Mouse (Mus musculus) bone marrow, adult 2 months (tissue): ENCODE measurements at regions not wholly inside any gene's neighbourhood (a gene's known extent, or its start where the extent isn't known, plus 50 kb on each side); places are given as distances from the start of the nearest gene placed in this dataset.

ENCODE experiments used
- H3K27ac ChIP-seq: fragments of 200-500 bp; 2 replicates; pipeline ENCODE4 v1.5.1; 2012; ENCODE audit warnings: low read depth, mild to moderate bottlenecking, control low read depth, inconsistent platforms, low read length; ENCODE audit not compliant: control insufficient read depth, poor library complexity, insufficient read depth
- H3K4me1 ChIP-seq: fragments of 200-500 bp; 2 replicates; pipeline ENCODE4 v1.6.1; 2011; ENCODE audit warnings: low read length; ENCODE audit not compliant: control insufficient read depth, insufficient read depth
- H3K4me3 ChIP-seq: fragments of 200-500 bp; replicated peaks from 2 replicates; pipeline ENCODE3; 2011; ENCODE audit warnings: mild to moderate bottlenecking, low read depth, low read length, control low read depth; ENCODE audit not compliant: control insufficient read depth
- CTCF ChIP-seq: fragments of 200-500 bp; IDR thresholded peaks from 2 replicates; pipeline ENCODE4 v1.5.1; 2011; ENCODE audit warnings: low read length, control low read depth; ENCODE audit not compliant: control insufficient read depth, insufficient read depth
- POLR2A ChIP-seq: fragments of 200-500 bp; IDR thresholded peaks from 2 replicates; pipeline ENCODE4 v1.6.1; 2011; ENCODE audit warnings: low read depth, mild to moderate bottlenecking, control low read depth, low read length, borderline replicate concordance; ENCODE audit not compliant: control insufficient read depth
- WGBS: fragments of 180-500 bp; shearing (Covaris S2); methylation state at CpG from one replicate; pipeline ENCODE4 v1.1.7; 2018; 5-methylcytosine and 5-hydroxymethylcytosine counted together

DNA sequence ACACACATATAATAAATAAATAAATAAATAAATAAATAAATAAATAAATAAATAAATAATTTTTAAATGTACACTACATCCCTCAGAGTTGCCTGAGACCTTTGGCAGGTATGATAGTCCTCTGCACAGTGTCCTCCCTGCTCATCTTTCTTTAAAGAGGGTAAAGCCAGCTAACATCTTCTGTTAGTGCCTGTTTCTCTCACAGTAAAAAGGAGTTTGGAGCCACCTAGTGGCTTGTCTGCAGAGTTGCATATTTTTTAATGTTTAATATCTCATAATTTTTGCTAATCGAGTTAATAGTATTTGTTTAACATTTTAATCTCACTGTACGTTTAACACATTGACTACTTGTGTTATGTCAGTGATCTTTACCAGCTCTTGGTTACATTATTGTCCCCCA is 213.5 kb upstream of the Pkdcc start:
- no peak overlapping the region for H3K27ac ChIP-seq
- no peaks in the 10 kb centered on the region for H3K4me1 ChIP-seq
- no peak overlapping the region for H3K4me3 ChIP-seq
- TF ChIP-seq CTCF: no peak
- no peak for TF ChIP-seq POLR2A
- 2% methylated on average over 2 of the region's 2 CpGs for WGBS

DNA sequence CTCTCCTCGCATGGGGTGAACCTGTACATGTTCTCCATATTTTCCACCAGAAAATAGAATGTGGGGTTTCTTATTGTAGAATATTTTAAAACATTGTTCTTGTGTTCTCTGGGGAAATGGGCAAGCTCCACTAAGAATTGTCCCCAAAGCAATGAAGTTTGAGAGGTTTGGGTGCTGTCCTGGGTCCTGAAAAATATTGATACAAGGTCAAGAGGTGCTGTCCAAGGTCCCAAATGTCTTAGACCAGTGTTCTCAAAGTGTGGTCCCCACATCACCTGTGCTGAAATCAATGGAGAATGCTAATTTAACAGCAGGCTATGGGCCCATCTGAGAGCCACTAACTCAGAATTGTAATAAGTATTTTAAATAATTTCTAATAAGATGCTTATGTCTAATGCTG is 204.2 kb upstream of the Pkdcc start:
- no peak overlapping the region for H3K27ac ChIP-seq
- no peak overlapping the region for H3K4me3 ChIP-seq
- TF ChIP-seq POLR2A: no peak
- no peak for TF ChIP-seq CTCF
- no peaks in the 10 kb centered on the region for H3K4me1 ChIP-seq
- 84% methylated on average over 1 of the region's 1 CpGs for WGBS

DNA sequence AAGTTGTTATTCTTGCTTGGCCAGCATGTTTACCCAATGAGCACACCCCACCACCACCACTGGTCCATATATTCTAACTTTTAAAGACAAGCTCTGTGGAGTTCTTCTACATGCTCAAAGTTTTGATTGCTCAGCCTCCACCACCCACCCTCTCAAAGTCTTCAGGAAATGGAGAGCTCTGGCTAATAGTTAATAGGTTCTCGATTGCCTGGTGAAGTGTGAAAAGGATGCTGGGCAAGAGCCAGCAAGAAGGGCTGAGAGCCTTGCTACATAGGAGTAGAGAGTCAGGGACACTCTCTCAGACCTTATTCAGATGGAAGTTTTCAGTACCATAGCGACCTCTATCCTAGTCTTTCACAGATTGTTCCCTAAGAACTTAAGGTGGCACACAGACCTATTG is 199.4 kb upstream of the Pkdcc start:
- Histone ChIP-seq H3K4me1 (no peaks in the 10 kb centered on the region), H3K4me3 (no peak overlapping the region), H3K27ac (no peak overlapping the region)
- TF ChIP-seq CTCF: no peak
- TF ChIP-seq POLR2A: no peak
- WGBS: 44% methylated on average over 2 of the region's 2 CpGs

DNA sequence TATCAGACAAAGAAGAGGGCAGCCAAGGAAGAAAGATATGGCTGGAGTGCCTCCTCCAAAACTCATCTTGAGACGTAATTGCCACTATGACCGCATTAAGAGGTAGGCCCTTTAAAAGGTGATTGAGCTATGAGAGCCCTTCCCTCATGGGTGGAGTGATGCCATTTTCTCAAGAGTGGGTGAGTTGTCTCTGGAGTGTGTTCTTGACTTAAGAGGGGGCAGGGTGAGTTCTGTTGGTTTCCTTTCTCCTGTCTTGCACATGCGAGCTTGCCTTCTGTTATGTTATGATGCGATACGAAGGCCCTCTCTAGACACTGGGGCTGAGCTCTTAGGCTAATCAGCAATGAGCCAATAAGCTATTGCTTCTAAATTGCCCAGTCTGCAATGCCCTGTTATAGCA is 198.2 kb upstream of the Pkdcc start:
- TF ChIP-seq POLR2A (no peak), CTCF (no peak)
- 92% methylated on average over 5 of the region's 5 CpGs for WGBS
- no peaks in the 10 kb centered on the region for H3K4me1 ChIP-seq
- no peak overlapping the region for H3K27ac ChIP-seq
- no peak overlapping the region for H3K4me3 ChIP-seq

DNA sequence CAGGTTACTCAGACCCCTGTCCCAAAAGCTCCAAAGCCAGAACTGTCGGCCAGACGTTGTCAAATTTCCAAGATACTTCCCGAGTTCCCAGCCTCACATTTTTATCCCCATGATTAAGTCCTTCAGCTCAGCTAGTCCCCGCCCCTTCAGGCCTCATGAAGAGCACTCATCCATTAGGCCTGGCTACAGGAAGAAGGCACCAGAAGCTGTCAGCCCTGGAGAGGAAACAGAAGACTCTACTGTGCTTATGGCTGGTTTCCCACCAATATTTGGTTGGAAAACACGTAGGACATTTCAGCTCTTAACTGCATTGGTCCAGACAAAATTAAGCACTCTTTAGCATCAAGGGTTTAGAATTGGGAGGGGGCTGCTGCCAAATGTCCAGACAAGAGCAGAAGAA is 195.8 kb upstream of the Pkdcc start:
- Histone ChIP-seq H3K4me1 (no peaks in the 10 kb centered on the region), H3K27ac (no peak overlapping the region), H3K4me3 (no peak overlapping the region)
- WGBS: 69% methylated on average over 5 of the region's 5 CpGs
- TF ChIP-seq CTCF (no peak), POLR2A (no peak)

DNA sequence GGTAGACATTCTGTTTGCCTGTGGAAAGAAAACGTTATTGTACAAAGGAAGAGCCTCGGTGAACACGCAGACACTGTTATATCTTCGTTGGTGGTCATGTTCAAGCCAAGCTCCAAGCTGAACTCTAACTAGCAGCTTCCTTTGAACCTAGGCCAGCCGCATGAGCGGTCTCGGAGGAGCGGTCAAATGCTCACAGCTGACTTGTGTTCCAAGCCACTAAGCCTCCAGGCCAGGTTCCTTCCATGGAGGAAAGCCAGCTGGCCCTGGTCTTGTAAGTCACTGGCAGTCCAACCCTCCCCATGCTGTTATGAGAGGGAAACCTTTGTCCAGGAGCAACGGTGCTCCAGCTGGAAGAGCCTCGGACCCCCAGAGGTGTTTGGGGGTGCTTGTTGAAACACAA is 194.5 kb upstream of the Pkdcc start:
- Histone ChIP-seq H3K27ac (no peak overlapping the region), H3K4me1 (no peaks in the 10 kb centered on the region), H3K4me3 (no peak overlapping the region)
- WGBS: 78% methylated on average over 10 of the region's 10 CpGs
- TF ChIP-seq CTCF: no peak
- TF ChIP-seq POLR2A: no peak

DNA sequence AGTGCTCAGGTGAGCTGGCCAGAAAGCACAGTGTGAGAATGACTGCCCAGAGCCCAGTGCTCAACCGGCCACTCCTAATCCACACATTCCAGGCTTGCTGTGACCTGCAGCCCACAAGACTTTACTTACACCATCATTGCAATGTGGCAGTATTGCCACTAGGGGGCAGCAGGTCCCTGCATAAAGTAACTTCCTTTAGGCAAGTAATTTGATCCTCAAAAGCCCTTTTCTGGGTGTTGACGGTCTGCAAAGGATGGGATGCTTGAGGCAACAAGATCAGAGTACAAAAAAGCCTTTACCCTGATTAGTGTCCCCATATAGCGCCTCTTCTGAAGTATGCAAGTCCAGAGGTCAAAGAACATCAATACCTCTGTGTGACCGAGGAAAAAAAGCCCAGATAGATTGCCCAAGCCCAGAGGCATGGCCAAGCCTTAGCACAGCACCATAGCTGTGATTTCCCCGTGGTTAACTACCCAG is 189.7 kb upstream of the Pkdcc start:
- no peak overlapping the region for H3K27ac ChIP-seq
- TF ChIP-seq POLR2A (no peak), CTCF (peak; percentile 55)
- 20% methylated on average over 5 of the region's 5 CpGs for WGBS
- H3K4me1 ChIP-seq: no peaks in the 10 kb centered on the region
- no peak overlapping the region for H3K4me3 ChIP-seq

DNA sequence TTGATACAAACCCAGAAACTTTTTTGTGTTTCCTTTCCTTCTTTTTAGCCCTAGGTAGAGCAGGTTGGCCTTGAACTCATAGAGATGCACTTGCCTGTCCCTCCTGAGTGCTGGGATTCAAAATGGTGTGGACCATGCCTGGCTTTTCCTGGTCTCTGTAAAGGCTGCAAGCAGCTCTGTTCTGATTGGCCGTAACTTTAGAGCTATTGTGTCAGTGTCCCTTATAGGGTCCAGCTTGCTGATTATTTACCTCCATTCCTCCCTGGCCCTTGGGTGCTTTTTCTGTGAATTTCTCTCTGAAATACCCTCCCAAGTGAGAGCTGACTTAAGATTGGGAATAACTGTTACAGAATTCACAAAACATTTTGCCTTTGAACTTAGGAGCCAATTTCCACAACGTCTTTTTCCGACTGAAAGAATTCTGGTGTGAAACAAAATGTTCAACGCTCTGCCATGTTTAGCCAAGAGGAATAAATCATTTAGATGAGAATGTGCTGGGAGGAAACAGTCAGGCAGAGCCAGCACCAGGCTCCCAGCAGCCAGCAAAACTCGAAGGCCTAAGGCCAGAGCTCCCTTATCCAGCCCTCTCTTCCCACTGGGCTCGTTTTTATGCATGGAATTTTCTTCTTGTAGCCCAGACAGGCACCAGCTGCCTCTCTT is 180.0 kb upstream of the Pkdcc start:
- no peak overlapping the region for H3K27ac ChIP-seq
- TF ChIP-seq CTCF (no peak), POLR2A (no peak)
- no peaks in the 10 kb centered on the region for H3K4me1 ChIP-seq
- 68% methylated on average over 6 of the region's 6 CpGs for WGBS
- no peak overlapping the region for H3K4me3 ChIP-seq

DNA sequence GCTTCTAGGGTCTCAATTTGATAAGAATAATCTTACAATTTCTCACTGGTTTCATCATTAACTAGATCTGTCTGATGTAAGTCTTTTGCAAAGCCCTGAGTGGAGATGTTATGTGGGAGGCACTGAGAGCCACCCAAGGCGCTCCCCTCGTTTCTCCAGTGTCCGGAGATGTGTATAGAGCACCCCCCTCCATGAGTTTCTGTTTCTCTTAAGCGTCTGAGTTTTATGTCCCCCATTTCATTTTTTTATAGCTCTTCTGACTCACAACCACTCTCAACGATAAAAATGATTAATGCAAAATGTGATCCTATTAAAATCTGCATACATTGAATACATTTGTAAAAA is 179.5 kb upstream of the Pkdcc start:
- WGBS: 78% methylated on average over 5 of the region's 5 CpGs
- no peaks in the 10 kb centered on the region for H3K4me1 ChIP-seq
- no peak overlapping the region for H3K4me3 ChIP-seq
- H3K27ac ChIP-seq: no peak overlapping the region
- TF ChIP-seq POLR2A (no peak), CTCF (no peak)
